Mouse (Mus musculus) intestine, embryonic 15.5 days (tissue): ENCODE measurements around the gene Gigyf1. TPM values are rescaled to one million over a fixed set of nuclear protein-coding genes. Genes with fewer than 3 reads are reported as not detected.
A peak's percentile ranks its signal among the peaks of the same experiment; 100 is the strongest.

Experiments used
- ATAC-seq: fragments of 200-750 bp; cut with Nextera tagmentation; 2 replicates; pipeline ENCODE4 v1.8.0; 2017; ENCODE audit warnings: moderate TSS enrichment, moderate library complexity
- H3K27ac ChIP-seq: fragments of 300-500 bp; sonication (generic); 2 replicates; pipeline ENCODE4 v1.5.1; 2015; ENCODE audit warnings: mild to moderate bottlenecking, inconsistent platforms
- H3K27me3 ChIP-seq: fragments of 300-500 bp; sonication (generic); replicated peaks from 2 replicates; pipeline ENCODE4 v1.6.1; 2015; ENCODE audit warnings: inconsistent platforms
- H3K36me3 ChIP-seq: fragments of 300-500 bp; sonication (generic); 2 replicates; pipeline ENCODE4 v1.6.1; 2015; ENCODE audit warnings: inconsistent platforms
- H3K4me1 ChIP-seq: fragments of 300-500 bp; sonication (generic); replicated peaks from 2 replicates; pipeline ENCODE4 v1.6.1; 2015; ENCODE audit warnings: inconsistent platforms
- H3K4me2 ChIP-seq: fragments of 300-500 bp; sonication (generic); replicated peaks from 2 replicates; pipeline ENCODE4 v1.6.1; 2015; ENCODE audit warnings: mild to moderate bottlenecking, inconsistent platforms
- H3K4me3 ChIP-seq: fragments of 300-500 bp; sonication (generic); replicated peaks from 2 replicates; pipeline ENCODE4 v1.5.1; 2015; ENCODE audit warnings: inconsistent platforms
- H3K9ac ChIP-seq: fragments of 300-500 bp; sonication (generic); 2 replicates; pipeline ENCODE4 v1.6.1; 2015; ENCODE audit warnings: inconsistent platforms
- H3K9me3 ChIP-seq: fragments of 300-500 bp; sonication (generic); 2 replicates; pipeline ENCODE4 v1.6.1; 2016; ENCODE audit warnings: inconsistent platforms
- WGBS: fragments of 180-500 bp; shearing (Covaris S2); methylation state at CpG from one replicate; pipeline ENCODE4 v1.1.7; 2015; 5-methylcytosine and 5-hydroxymethylcytosine counted together
- polyA plus RNA-seq: library from polyadenylated mRNA; unstranded; fragments of >200 nt; fragmentation: Nextera tagmentation; extraction: Ambion mirVana; gene quantifications from 2 replicates; pipeline ENCODE4 v1.2.1, GENCODE M21; 2015

Gene Gigyf1
- polyA plus RNA-seq, 1 experiment from 2014 or later, result 8.4 TPM

DNA sequence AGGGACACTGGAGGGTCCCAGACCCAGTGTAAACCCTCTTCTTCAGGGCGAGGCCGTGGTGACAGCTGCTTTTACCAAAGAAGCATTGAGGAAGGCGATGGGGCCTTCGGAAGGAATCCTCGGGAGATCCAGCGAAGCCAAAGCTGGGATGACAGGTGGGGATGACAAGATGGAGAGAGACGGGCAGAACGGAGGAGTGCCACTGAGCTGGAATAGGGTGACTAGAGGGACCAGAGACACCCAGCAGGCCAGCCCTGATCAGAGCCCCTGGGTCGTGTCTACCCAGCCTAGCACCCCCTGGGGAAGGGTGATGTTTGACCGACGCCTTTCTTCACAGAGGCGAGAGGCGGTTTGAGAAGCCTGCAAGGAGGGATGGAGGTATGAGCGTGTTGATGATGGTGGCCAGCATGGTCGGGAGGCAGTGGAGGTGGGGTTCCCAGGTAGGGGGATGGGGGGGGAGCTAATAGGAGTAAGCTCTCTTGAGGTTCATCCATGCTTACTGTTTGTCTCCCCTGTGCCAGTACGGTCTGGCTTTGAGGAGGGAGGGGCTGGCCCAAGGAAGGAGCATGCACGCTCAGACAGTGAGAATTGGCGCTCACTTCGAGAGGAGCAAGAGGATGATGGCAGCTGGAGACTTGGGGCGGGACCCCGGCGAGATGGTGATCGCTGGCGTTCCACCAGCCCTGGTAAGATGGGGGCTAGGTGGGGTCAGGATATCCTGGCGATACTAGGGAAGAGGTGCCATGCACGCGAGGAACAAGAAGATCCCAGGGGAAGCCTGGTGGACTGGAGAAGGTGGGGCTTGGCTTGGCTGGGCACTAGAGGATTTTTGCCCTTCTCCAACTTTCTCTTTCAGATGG is 1.6 kb downstream of the Gigyf1 start:
- no peak for ATAC-seq
- WGBS, result 90% methylated on average over 27 of the region's 27 CpGs
- Histone ChIP-seq H3K27ac (no peak overlapping the region), H3K4me3 (no peak overlapping the region), H3K4me1 (no peaks in the 10 kb centered on the region), H3K36me3 (peaks cover 62% of the 10 kb centered on the region), H3K9me3 (no peaks in the 10 kb centered on the region), H3K4me2 (no peak overlapping the region), H3K9ac (no peak overlapping the region), H3K27me3 (no peaks in the 10 kb centered on the region)

DNA sequence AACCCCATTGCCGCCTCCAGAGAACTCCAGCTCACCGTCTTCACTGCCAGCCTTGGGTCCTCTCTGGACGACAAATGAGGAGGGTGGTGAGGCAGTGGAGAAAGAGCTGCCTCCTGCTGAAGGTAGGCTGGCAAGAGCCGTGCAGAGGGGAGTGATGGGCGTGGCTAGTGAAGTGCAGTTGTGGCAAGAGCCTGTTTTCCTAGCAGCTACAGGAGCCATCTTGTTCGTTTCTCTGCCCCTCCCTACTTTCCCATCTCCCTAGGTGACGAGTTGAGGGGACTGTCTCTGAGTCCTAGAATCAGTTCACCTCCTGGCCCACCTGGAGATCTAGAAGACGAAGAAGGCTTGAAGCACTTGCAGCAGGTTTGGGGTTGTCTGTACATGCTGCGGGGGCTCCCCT is 3.5 kb downstream of the Gigyf1 start:
- no peak overlapping the region for H3K4me2 ChIP-seq
- H3K36me3 ChIP-seq, result peaks cover 72% of the 10 kb centered on the region
- peaks cover 13% of the 10 kb centered on the region; the same call in 1 of the 2 replicates for H3K4me1 ChIP-seq
- no peak for ATAC-seq
- no peak overlapping the region for H3K4me3 ChIP-seq
- no peak overlapping the region for H3K27ac ChIP-seq
- 72% methylated on average over 9 of the region's 9 CpGs for WGBS
- H3K27me3 ChIP-seq, result no peaks in the 10 kb centered on the region
- no peaks in the 10 kb centered on the region for H3K9me3 ChIP-seq
- no peak overlapping the region for H3K9ac ChIP-seq

DNA sequence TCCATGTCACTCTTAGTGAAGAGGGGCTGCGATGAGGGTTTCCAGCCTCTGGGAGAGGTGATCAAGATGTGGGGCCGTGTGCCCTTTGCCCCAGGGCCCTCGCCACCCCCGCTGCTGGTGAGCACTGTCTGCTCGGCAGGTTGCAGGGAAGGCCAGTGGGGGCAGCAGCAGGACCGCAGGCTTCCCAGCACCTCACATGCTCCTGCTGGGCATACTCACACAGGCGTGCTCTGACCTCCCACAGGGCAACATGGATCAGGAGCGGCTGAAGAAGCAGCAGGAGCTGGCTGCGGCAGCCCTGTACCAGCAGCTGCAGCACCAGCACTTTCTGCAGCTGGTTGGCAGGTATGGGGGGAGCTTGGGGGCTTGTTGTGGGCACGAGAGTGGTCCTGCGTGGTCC is 4.4 kb downstream of the Gigyf1 start:
- Histone ChIP-seq H3K9ac (no peak overlapping the region), H3K4me3 (no peak overlapping the region), H3K27me3 (no peaks in the 10 kb centered on the region), H3K9me3 (no peaks in the 10 kb centered on the region), H3K4me2 (no peak overlapping the region), H3K4me1 (peaks cover 17% of the 10 kb centered on the region; the same call in 1 of the 2 replicates), H3K36me3 (peaks cover 73% of the 10 kb centered on the region), H3K27ac (no peak overlapping the region)
- ATAC-seq, result no peak
- WGBS, result 81% methylated on average over 11 of the region's 11 CpGs

DNA sequence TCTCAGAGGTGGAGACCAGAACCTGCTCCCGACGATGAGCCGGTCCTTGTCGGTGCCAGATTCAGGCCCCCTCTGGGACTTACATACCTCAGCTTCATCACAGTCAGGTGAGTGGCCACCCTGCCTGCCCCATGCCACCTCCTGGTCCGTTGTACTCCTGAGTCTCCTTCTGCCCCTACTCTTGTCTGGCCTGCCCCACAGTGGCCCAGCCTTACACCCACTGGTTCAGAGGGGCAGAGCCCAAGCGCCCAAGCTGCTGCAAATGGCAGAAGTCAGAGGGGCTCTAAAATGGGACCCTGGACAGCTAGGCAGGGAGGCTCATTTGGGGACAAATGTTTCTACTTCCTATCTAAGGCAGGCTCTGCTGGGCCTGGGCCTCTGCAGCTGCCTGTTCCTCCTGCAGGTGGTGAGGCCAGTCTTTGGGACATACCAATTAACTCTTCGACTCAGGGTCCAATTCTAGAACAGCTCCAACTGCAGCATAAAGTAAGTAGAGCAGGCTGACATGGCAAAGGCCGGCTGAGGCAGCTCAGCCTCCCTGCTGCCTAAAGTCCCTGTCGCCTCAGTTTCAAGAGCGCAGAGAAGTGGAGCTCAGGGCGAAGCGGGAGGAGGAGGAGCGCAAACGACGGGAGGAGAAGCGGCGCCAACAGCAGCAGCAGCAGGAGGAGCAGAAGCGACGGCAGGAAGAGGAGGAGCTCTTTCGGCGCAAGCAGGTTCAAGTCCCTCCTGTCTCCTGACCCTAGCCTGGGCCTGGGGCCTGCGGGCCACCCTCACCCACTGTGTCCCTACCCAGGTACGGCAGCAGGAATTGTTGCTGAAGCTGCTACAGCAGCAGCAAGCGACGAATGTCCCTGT is 5.3 kb downstream of the Gigyf1 start:
- H3K27me3 ChIP-seq, result no peaks in the 10 kb centered on the region
- H3K27ac ChIP-seq, result no peak overlapping the region
- H3K36me3 ChIP-seq, result peaks cover 82% of the 10 kb centered on the region
- 82% methylated on average over 25 of the region's 25 CpGs for WGBS
- no peak overlapping the region for H3K4me2 ChIP-seq
- H3K4me3 ChIP-seq, result no peak overlapping the region
- no peak for ATAC-seq
- no peaks in the 10 kb centered on the region for H3K9me3 ChIP-seq
- peaks cover 20% of the 10 kb centered on the region; the same call in 1 of the 2 replicates for H3K4me1 ChIP-seq
- H3K9ac ChIP-seq, result no peak overlapping the region

DNA sequence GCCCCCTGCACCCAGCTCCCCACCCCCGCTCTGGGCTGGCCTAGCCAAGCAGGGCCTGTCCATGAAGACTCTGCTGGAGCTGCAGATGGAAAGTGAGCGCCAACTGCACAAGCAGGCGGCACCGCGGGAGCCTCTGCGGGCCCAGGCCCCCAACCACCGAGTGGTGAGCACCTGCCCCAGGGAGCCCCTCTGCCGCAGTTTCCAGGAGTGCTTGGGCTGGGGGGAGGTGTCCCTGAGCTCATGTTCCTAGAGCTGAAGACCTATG is 5.8 kb downstream of the Gigyf1 start:
- H3K9me3 ChIP-seq, result no peaks in the 10 kb centered on the region
- no peak overlapping the region for H3K4me2 ChIP-seq
- no peak overlapping the region for H3K27ac ChIP-seq
- H3K27me3 ChIP-seq, result no peaks in the 10 kb centered on the region
- no peak overlapping the region for H3K9ac ChIP-seq
- H3K4me1 ChIP-seq, result peaks cover 20% of the 10 kb centered on the region; the same call in 1 of the 2 replicates
- H3K36me3 ChIP-seq, result peaks cover 82% of the 10 kb centered on the region
- H3K4me3 ChIP-seq, result no peak overlapping the region
- no peak for ATAC-seq
- 88% methylated on average over 8 of the region's 8 CpGs for WGBS

DNA sequence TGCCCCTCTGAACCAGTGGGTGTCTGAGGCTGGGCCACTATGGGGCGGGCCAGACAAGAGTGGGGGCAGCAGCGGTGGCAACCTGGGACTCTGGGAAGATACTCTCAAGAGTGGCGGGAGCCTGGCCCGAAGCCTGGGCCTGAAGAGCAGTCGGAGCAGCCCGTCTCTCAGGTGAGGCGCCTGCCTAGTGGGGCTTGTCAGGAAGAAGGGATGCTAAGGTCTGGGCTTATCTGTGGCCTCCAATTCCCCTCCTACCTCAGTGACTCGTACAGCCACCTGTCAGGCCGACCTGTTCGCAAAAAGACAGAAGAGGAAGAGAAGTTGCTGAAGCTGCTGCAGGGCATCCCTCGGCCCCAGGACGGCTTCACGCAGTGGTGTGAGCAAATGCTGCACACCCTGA is 6.3 kb downstream of the Gigyf1 start:
- Histone ChIP-seq H3K4me1 (peaks cover 23% of the 10 kb centered on the region; the same call in 1 of the 2 replicates), H3K9ac (no peak overlapping the region), H3K4me3 (no peak overlapping the region), H3K27me3 (no peaks in the 10 kb centered on the region), H3K36me3 (peaks cover 82% of the 10 kb centered on the region), H3K4me2 (no peak overlapping the region), H3K27ac (no peak overlapping the region), H3K9me3 (no peaks in the 10 kb centered on the region)
- ATAC-seq, result no peak
- 84% methylated on average over 13 of the region's 13 CpGs for WGBS

DNA sequence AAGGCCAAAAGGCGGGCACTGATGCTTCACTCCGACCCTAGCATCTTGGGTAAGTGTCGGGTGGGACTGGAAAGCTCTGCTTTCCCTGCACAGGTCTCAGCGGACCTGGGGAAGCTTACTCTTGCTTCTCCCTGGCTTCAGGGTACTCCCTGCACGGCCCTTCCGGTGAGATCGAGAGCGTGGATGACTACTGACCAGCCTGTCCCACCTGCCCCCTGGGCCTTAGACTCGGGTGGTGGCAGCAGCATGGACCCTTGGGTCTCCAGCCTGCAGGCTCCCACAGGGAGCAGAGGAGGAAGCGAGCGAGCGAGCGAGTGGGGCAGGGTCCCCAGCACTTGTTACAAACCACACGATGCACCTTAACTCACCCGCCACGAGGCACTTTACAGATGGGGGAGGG is 7.2 kb downstream of the Gigyf1 start:
- Histone ChIP-seq H3K4me1 (peaks cover 30% of the 10 kb centered on the region), H3K36me3 (peaks cover 76% of the 10 kb centered on the region), H3K4me3 (no peak overlapping the region), H3K27ac (no peak overlapping the region), H3K27me3 (no peaks in the 10 kb centered on the region), H3K9me3 (no peaks in the 10 kb centered on the region), H3K4me2 (no peak overlapping the region), H3K9ac (no peak overlapping the region)
- whole genome bisulfite sequencing, result 69% methylated on average over 16 of the region's 16 CpGs
- no peak for ATAC-seq

DNA sequence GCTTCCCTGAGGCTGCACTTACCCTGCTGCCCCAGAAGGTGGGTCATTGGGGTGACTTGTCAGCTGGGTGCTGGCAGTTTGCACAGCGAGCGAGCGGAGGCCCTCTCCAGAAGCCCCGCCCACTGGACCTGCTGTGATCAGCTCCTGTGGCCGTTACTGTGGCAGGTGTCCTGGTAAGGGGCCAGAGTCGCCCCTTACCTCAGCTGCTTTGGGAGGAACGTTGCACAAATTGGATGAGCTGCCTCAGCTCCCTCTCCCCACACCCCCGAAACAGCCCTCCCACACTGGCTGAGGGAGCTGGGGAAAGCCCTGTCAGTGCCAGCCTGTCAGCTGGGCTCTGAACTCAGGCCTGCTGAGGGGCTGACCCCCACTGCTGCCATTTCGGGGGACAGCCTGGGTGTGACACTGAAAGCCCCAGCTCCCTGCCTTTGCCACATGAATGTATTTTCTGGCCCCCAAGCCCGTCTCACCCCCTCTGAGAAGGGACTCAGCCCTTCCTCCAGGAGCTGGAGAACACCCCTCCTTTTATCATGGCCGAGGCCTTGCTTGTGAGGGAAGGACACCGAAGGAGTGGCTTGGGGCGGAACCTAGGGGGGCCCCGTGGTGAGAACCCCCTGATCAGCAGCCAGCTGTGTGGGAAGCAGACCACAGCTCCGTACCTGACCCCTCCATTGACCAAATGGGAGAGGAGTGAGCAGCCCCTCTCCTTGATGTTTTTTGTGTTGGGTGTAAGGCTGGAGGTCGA is 8.0 kb downstream of the Gigyf1 start:
- ATAC-seq, result peak; percentile 21; the same call in 1 of the 2 replicates
- H3K27ac ChIP-seq, result peak overlapping the region; percentile 44; the same call in 1 of the 2 replicates
- H3K9ac ChIP-seq, result no peak overlapping the region
- H3K36me3 ChIP-seq, result peaks cover 69% of the 10 kb centered on the region
- WGBS, result 49% methylated on average over 16 of the region's 16 CpGs
- peaks cover 34% of the 10 kb centered on the region for H3K4me1 ChIP-seq
- no peak overlapping the region for H3K4me2 ChIP-seq
- H3K9me3 ChIP-seq, result no peaks in the 10 kb centered on the region
- H3K27me3 ChIP-seq, result no peaks in the 10 kb centered on the region
- H3K4me3 ChIP-seq, result no peak overlapping the region

DNA sequence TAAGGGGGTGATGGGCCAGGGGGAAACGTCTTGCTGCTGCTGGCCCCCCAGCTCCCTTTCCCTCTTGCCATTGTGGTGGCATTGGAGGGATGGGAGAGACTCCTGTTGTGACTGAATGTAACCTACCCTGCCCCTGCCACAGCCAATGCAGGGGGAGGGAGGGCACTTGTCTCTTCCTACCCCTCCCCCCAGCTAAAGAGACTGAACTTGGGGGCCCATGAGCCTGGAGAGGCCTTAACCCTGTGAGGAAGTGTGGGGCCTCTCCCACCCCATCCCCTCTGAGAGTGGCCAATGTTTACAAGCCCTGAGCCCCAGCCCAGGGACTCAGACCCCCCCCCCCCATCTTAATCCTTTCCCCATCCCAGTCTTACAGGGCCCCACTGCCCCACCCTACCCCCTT is 9.1 kb downstream of the Gigyf1 start:
- H3K4me3 ChIP-seq, result no peak overlapping the region
- no peak overlapping the region for H3K4me2 ChIP-seq
- H3K36me3 ChIP-seq, result peaks cover 61% of the 10 kb centered on the region
- no peak overlapping the region for H3K27ac ChIP-seq
- no peaks in the 10 kb centered on the region for H3K9me3 ChIP-seq
- no peaks in the 10 kb centered on the region for H3K27me3 ChIP-seq
- ATAC-seq, result no peak
- no peak overlapping the region for H3K9ac ChIP-seq
- H3K4me1 ChIP-seq, result peaks cover 34% of the 10 kb centered on the region
- WGBS, result 47% methylated on average over 1 of the region's 1 CpGs

DNA sequence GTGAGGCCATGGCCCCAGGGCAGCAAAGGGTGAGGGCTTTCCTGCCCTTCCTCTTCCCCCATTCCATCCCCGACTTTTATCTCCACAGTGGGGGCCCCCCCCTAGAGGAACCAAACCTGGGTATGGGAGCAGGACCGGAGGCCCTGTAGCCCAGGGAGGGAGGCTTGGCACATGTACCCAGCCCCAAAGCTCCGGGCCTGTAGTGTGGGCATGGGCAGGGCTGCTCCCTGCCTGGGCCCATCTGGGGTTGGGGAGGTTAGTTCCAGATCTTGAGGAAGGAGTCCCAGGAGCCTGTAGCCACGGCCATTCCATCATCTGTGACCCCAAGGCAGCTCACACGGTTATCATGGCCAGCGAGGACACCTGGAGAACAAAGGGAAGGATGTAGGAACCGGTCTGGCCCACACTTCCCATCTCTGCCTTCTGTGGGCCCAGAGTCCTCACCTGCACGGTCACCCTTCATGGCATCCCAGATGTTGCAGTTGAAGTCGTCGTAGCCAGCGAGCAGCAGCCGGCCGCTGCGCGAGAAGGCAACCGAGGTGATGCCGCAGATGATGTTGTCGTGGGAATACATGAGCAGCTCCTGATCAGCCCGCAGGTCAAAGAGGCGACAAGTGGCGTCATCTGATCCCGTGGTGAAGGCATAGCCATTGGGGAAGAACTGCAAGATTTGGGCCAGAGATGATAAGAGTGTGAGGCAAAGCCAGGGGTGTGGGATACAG is 10.1 kb downstream of the Gigyf1 start:
- ATAC-seq, result no peak
- 0 out of 2 replicates have a peak overlapping the region, but pooled peaks have one; percentile 8 for H3K9ac ChIP-seq
- 81% methylated on average over 22 of the region's 22 CpGs for WGBS
- H3K4me3 ChIP-seq, result no peak overlapping the region
- no peak overlapping the region for H3K4me2 ChIP-seq
- no peaks in the 10 kb centered on the region for H3K9me3 ChIP-seq
- no peaks in the 10 kb centered on the region for H3K27me3 ChIP-seq
- peaks cover 34% of the 10 kb centered on the region for H3K4me1 ChIP-seq
- peaks cover 51% of the 10 kb centered on the region for H3K36me3 ChIP-seq
- H3K27ac ChIP-seq, result no peak overlapping the region

DNA sequence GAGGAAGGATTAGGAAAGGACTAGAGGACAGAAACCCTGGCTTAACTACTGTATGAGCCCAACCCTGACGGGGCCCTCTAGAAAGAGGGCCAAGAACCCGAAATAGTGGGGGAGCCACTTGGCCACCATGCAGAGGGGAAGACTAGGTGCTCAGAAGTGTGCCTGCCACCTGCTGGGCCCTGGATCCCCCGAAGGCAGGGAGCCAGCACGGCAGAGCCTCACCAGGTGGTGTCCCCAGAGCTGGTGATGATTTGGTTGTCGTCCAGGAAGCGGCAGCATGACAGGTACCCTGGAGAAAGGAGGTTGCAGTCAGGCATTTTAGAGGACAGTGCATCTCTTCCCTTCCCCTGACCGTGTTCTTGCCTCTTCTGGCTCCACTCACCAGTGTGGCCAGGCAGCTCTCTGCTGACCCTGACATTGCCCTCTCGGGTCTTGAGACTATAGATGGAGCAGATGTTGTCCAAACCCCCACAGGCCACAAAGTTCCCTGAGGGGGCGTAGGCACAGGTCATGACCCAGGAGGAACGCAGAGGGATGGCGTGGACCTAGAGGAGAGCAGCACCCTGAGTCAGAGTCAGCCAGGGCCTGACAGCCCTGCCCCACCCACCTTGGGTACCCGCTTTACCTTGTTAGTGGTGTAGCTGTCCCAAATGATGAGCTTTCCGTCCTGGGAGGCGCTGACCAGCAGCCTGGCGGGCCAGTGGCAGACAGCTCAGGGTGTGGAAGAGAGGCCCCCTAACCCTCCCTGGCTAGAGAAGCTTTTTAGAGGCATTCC is 11.1 kb downstream of the Gigyf1 start:
- no peaks in the 10 kb centered on the region for H3K27me3 ChIP-seq
- peak overlapping the region; percentile 28; the same call in 1 of the 2 replicates for H3K27ac ChIP-seq
- 0 out of 2 replicates have a peak overlapping the region, but pooled peaks have one; percentile 78 for H3K4me2 ChIP-seq
- WGBS, result 76% methylated on average over 15 of the region's 15 CpGs
- peaks cover 37% of the 10 kb centered on the region for H3K4me1 ChIP-seq
- peaks cover 42% of the 10 kb centered on the region for H3K36me3 ChIP-seq
- H3K9me3 ChIP-seq, result no peaks in the 10 kb centered on the region
- peak overlapping the region; percentile 20; the same call in 1 of the 2 replicates for H3K9ac ChIP-seq
- ATAC-seq, result no peak
- no peak overlapping the region for H3K4me3 ChIP-seq
